Mouse (Mus musculus) 3T3-L1 (cell line): ENCODE measurements at regions not wholly inside any gene's neighbourhood (a gene's known extent, or its start where the extent isn't known, plus 50 kb on each side); places are given as distances from the start of the nearest gene placed in this dataset.
"Not testable (repeated sequence)": the region's sequence is repeated elsewhere in the genome, so short reads cannot be mapped to it uniquely, and the experiment has no call there.

Experiments used
- DNase-seq: peaks from one replicate; pipeline ENCODE4 v3.0.0-alpha.2; 2015; ENCODE audit warnings: low read depth, low spot score

DNA sequence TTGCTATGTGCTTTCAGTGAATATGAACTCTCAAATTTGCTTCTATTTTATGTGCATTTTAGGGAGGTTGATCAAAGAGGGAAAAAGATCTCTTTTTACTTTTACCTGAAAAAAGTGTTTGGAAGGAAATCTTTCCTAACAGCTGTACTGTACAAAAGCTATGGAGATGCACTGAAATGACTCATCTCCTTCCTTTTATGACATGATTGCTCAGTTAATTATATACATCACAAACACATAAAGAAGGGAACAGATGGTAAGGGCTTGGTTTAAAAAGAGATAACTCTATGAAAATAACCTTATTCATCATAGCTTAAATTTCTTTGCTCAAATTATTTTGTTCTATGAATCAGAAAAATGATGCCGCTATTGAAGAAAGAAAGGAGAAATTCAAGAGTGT is 88.7 kb upstream of the Cylc2 start:
- no peak for DNase-seq

DNA sequence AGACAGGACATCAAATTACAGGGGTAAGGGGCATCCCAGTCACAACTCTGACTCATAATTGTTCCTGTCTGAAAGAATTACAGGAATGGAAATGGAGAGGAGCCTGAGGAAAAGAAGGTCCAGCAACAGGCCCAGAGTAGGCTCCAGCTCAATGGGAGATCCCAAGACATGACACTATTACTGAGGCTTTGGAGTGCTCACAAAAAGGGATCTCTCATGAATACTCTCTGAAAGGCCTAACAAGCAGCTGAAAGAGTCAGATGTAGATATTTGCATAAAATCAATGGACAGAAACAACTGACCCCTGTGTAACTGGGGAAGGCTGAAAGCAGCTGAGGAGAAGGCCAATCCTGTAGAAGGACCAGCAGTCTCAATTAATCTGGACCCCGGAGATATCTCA is 84.6 kb upstream of the Cylc2 start:
- DNase-seq, result not testable (repeated sequence)

DNA sequence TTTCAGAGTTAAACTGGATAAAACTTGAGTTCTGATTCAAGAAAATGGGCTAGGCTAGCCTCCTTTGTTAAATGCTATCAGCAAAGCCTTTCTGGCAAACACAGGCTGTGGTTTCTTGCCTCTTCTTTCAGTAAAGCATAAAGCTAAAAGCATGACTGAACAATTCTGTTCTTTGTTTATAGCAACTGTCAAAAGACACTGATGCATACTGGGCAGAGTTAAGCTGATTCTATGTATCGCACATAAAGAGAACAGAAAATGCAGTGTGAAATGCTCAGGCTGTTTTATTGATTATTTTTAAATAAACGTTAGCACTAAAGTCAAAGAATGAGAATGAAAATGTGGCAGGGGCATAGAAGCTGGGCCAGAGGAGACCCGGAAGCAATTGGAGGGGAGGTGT is 63.5 kb upstream of the Cylc2 start:
- peak; percentile 6 for DNase-seq

DNA sequence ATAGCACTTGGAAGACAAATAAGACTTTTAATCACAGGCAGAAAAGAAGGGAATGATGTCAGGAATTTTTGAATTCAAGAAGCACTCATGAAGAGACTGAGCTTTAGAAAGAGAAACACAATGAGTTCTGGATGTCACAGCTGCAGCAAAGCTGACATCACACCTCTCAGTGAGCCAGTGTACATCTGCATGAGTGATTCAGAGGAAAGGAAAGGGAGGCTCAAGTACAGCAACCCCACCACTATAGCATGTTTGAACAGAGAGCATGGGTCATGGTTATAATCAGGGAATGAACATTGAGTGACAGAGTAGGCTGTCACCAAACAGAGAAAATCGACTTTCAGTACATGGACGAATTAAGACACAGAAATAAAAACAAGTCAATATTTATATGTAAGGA is 62.9 kb upstream of the Cylc2 start:
- no peak for DNase-seq
